In genomic region chr1:183039881-183040708, GRCm38 (mm10) we compare ENCODE assay signal across 16 mouse cellular contexts.
DNase-seq lines count a peak whose midpoint lies in the region; ATAC-seq lines count a peak whose summit lies in the region.
"Had no signal": no experiment of that assay in that cellular context is flagged by ENCODE, and none has a peak within 500 bp of the region (broad histone marks: within the 10 kb centered on the region; RNA-seq: fewer than 3 reads in every experiment).

No protein-coding gene starts in this region.

- no peak for DNase-seq in heart, adult 9 months (ENCODE audit: low spot score in 2 of 2)
- no peak for DNase-seq in kidney, adult 18-20 months
- no peak for DNase-seq in spleen, adult 18-20 months
- DNase-seq: cerebellum, adult 9-11 months; right cerebral cortex, adult 18-20 months; thymus, postnatal 36 days had no signal

- ATAC-seq in heart, embryonic 12.5 days (ENCODE audit: insufficient number of reproducible peaks, low FRiP score), result 0 out of 2 replicates have a peak, but pooled peaks have one; percentile 22
- peak; percentile 47 for ATAC-seq in kidney, embryonic 16.5 days (ENCODE audit: low FRiP score, low TSS enrichment)
- 0 out of 2 replicates have a peak, but pooled peaks have one; percentile 45 for ATAC-seq in limb, embryonic 12.5 days (ENCODE audit: insufficient number of reproducible peaks, insufficient read depth, low FRiP score, low TSS enrichment, low read depth)
- ATAC-seq in monocyte, adult 5-6 weeks (replicated peaks; ENCODE audit: insufficient number of reproducible peaks, low FRiP score, low TSS enrichment, poor library complexity, severe bottlenecking), result 0 out of 2 replicates have a peak, but pooled peaks have one; percentile 13
- ATAC-seq: midbrain, embryonic 13.5 days had no signal

- 38% methylated on average over 6 of the region's 6 CpGs for WGBS in heart, embryonic 12.5 days
- WGBS in kidney, embryonic 16.5 days, result 50% methylated on average over 6 of the region's 6 CpGs
- WGBS in limb, embryonic 12.5 days, result 49% methylated on average over 6 of the region's 6 CpGs

- H3K36me3 ChIP-seq in heart, embryonic 12.5 days, result no peaks in the 10 kb centered on the region
- no peaks in the 10 kb centered on the region for H3K36me3 ChIP-seq in kidney, embryonic 16.5 days (ENCODE audit: insufficient read depth, low read length)
- no peaks in the 10 kb centered on the region for H3K36me3 ChIP-seq in limb, embryonic 12.5 days
- H3K36me3 ChIP-seq: forebrain, embryonic 10.5 days; hindbrain, embryonic 13.5 days; midbrain, embryonic 13.5 days; neural tube, embryonic 13.5 days had no signal

- peaks cover 26% of the 10 kb centered on the region for H3K4me1 ChIP-seq in heart, embryonic 12.5 days (replicated peaks)
- 0 out of 2 replicates have a peak, but pooled peaks cover 7% of the 10 kb centered on the region for H3K4me1 ChIP-seq in kidney, embryonic 16.5 days (ENCODE audit: insufficient read depth, low read length)
- H3K4me1 ChIP-seq in limb, embryonic 12.5 days (replicated peaks), result peaks cover 13% of the 10 kb centered on the region
- H3K4me1 ChIP-seq: midbrain, embryonic 13.5 days; neural tube, embryonic 13.5 days had no signal

- H3K27ac ChIP-seq in heart, embryonic 12.5 days (ENCODE audit: poor library complexity, severe bottlenecking), result peak overlapping the region; percentile 11; the same call in 1 of the 2 replicates
- no peak overlapping the region for H3K27ac ChIP-seq in kidney, embryonic 16.5 days (ENCODE audit: low read length)
- H3K27ac ChIP-seq in limb, embryonic 12.5 days, result peak overlapping the region; percentile 7; the same call in 1 of the 2 replicates
- H3K27ac ChIP-seq: forebrain, embryonic 10.5 days; hindbrain, embryonic 13.5 days; macrophage; midbrain, embryonic 13.5 days; neural tube, embryonic 13.5 days had no signal

- no peaks in the 10 kb centered on the region for H3K9me3 ChIP-seq in heart, embryonic 12.5 days (replicated peaks)
- no peaks in the 10 kb centered on the region for H3K9me3 ChIP-seq in kidney, embryonic 16.5 days (ENCODE audit: low read length)
- 0 out of 2 replicates have a peak, but pooled peaks cover 5% of the 10 kb centered on the region for H3K9me3 ChIP-seq in limb, embryonic 12.5 days
- H3K9me3 ChIP-seq: hindbrain, embryonic 13.5 days; midbrain, embryonic 13.5 days; neural tube, embryonic 13.5 days had no signal

- 0 out of 2 replicates have a peak, but pooled peaks cover 6% of the 10 kb centered on the region for H3K27me3 ChIP-seq in heart, embryonic 12.5 days (replicated peaks)
- H3K27me3 ChIP-seq in kidney, embryonic 16.5 days (ENCODE audit: insufficient read depth, low read length), result no peaks in the 10 kb centered on the region
- peaks cover 3% of the 10 kb centered on the region; the same call in 1 of the 2 replicates for H3K27me3 ChIP-seq in limb, embryonic 12.5 days

- no peak overlapping the region for H3K9ac ChIP-seq in heart, embryonic 12.5 days
- H3K9ac ChIP-seq in kidney, embryonic 16.5 days (replicated peaks; ENCODE audit: low read length), result no peak overlapping the region
- H3K9ac ChIP-seq in limb, embryonic 12.5 days (replicated peaks), result 0 out of 2 replicates have a peak overlapping the region, but pooled peaks have one; percentile 18
- H3K9ac ChIP-seq: hindbrain, embryonic 13.5 days; midbrain, embryonic 13.5 days; neural tube, embryonic 13.5 days had no signal

- H3K4me2 ChIP-seq in heart, embryonic 12.5 days, result no peak overlapping the region
- no peak overlapping the region for H3K4me2 ChIP-seq in kidney, embryonic 16.5 days (replicated peaks; ENCODE audit: low read depth, low read length)
- H3K4me2 ChIP-seq in limb, embryonic 12.5 days, result no peak overlapping the region
- H3K4me2 ChIP-seq: hindbrain, embryonic 13.5 days; liver, embryonic 11.5 days; midbrain, embryonic 13.5 days; neural tube, embryonic 13.5 days had no signal

- no peak overlapping the region for H3K4me3 ChIP-seq in heart, embryonic 12.5 days
- H3K4me3 ChIP-seq in kidney, embryonic 16.5 days (ENCODE audit: low read length), result no peak overlapping the region
- H3K4me3 ChIP-seq in limb, embryonic 12.5 days (replicated peaks), result no peak overlapping the region
- H3K4me3 ChIP-seq: forebrain, embryonic 10.5 days; hindbrain, embryonic 13.5 days; midbrain, embryonic 13.5 days; neural tube, embryonic 13.5 days had no signal
